Mouse (Mus musculus): ENCODE results near the gene Rita1. TPM values are rescaled to one million over a fixed set of nuclear protein-coding genes. Genes with fewer than 3 reads are reported as not detected.

Gene Rita1
- 4.4 to 7.2 TPM (median 5.3 TPM) in 4 replicates for total RNA-seq (2023)

GRCm38 (mm10) chr5:120612442-120612821, at the start of gene Rita1, which contains the start of gene Ddx54:
Gene Rita1 (minus strand): TSS chr5:120612589.
Gene Ddx54 (plus strand): TSS chr5:120612739.

GRCm38 (mm10) chr5:120648569-120649373, 36.4 kb upstream of the Rita1 start, which contains the start of gene Rasal1:
Gene Rasal1 (plus strand): TSS chr5:120648812.

GRCm38 (mm10) chr5:120634131-120634530, 21.7 kb upstream of the Rita1 start, which contains the start of gene Cfap73:
Gene Cfap73 (minus strand): TSS chr5:120634235.

GRCm38 (mm10) chr5:120588569-120589094, 23.8 kb downstream of the Rita1 start, which contains the start of the genes Tpcn1 and Iqcd:
Gene Tpcn1 (minus strand): TSS chr5:120588673.
Gene Iqcd (plus strand): TSS chr5:120589016.

Other genes with a start within 250 kb of the Rita1 start
- 0.21 TPM in 1 of 4 replicates, not detected in the others for gene Lhx5, start 180.9 kb downstream of the Rita1 start, total RNA-seq (2023)
- not detected in 4 replicates for gene Sdsl, start 139.8 kb downstream of the Rita1 start, total RNA-seq (2023)
- not detected in 4 replicates for gene Sds, start 136.1 kb downstream of the Rita1 start, total RNA-seq (2023)
- 29.8 to 35.9 TPM (median 33.5 TPM) in 4 replicates for gene Plbd2, start 109.0 kb downstream of the Rita1 start, total RNA-seq (2023)
- 11.4 to 19.2 TPM (median 13.0 TPM) in 4 replicates for gene Slc8b1, start 101.4 kb downstream of the Rita1 start, total RNA-seq (2023)
- gene Tpcn1, start 23.9 kb downstream of the Rita1 start, total RNA-seq (2023): 40.1 to 50.7 TPM (median 44.5 TPM) in 4 replicates
- not detected in 4 replicates for gene Iqcd, start 23.6 kb downstream of the Rita1 start, total RNA-seq (2023)
- 159 to 178 TPM (median 172 TPM) in 4 replicates for gene Ddx54, start 150 bp upstream of the Rita1 start, total RNA-seq (2023)
- not detected in 4 replicates for gene Cfap73, start 21.6 kb upstream of the Rita1 start, total RNA-seq (2023)
- 48.7 to 62.6 TPM (median 52.0 TPM) in 4 replicates for gene Rasal1, start 36.2 kb upstream of the Rita1 start, total RNA-seq (2023)
- 228 to 277 TPM (median 246 TPM) in 4 replicates for gene Dtx1, start 99.3 kb upstream of the Rita1 start, total RNA-seq (2023)
- gene Oas2, start 137.3 kb upstream of the Rita1 start, total RNA-seq (2023): 4.9 to 6.1 TPM (median 5.6 TPM) in 4 replicates
- 2.6 to 3.2 TPM (median 2.9 TPM) in 4 replicates for gene Oas3, start 165.1 kb upstream of the Rita1 start, total RNA-seq (2023)
- gene Oas1e, start 182.9 kb upstream of the Rita1 start, total RNA-seq (2023): 0.41 to 1.0 TPM (median 0.57 TPM) in 3 of 4 replicates, not detected in the other
- gene Oas1c, start 199.9 kb upstream of the Rita1 start, total RNA-seq (2023): 10.9 to 17.7 TPM (median 13.6 TPM) in 4 replicates
- not detected in 4 replicates for gene Oas1f, start 234.8 kb upstream of the Rita1 start, total RNA-seq (2023)
- gene Oas1h, start 248.8 kb upstream of the Rita1 start, total RNA-seq (2023): not detected in 4 replicates

All from B cell, adult 62 days (primary cell).